Mouse (Mus musculus) E14TG2a.4 (cell line): ENCODE measurements at regions not wholly inside any gene's neighbourhood (a gene's known extent, or its start where the extent isn't known, plus 50 kb on each side); places are given as distances from the start of the nearest gene placed in this dataset.

Source experiments
- CTCF ChIP-seq: conservative IDR thresholded peaks from 2 replicates; pipeline ENCODE4 v1.5.1; 2014; ENCODE audit warnings: low read length
- NANOG ChIP-seq: IDR thresholded peaks from 2 replicates; pipeline ENCODE4 v1.6.1; 2014; ENCODE audit warnings: borderline replicate concordance, low read length, mixed read lengths

DNA sequence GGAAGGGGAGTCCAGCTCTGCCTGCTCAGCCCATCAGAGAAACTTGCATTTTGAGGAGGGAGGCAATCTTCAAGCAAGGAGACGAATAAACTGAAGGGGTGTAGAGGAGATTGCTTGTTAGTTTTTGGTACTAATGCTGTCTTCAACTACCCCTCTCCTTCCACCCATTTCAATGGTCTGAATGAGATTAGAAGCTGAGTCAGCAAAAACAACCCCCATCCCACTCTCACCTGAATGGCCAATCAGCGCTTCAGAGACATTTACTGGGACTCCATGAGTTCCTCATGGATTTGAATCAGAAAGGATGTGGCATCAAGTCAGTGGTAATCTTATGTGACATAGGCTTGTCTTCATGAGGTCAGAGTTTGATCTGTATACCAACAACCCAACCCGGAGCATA is 180.0 kb upstream of the Nlrp1b start:
- no peak for TF ChIP-seq CTCF
- TF ChIP-seq NANOG = no peak
